Mouse (Mus musculus): Measurements from ENCODE around the gene Rpl29.

Gene Rpl29

GRCm38 (mm10) chr9:106417841-106418625 is 11.2 kb upstream of the Rpl29 start:
- DNase-seq (ENCODE audit: low spot score) = peak; percentile 64

GRCm38 (mm10) chr9:106420608-106421007 is 8.6 kb upstream of the Rpl29 start:
- DNase-seq (ENCODE audit: low spot score) = no peak

- DNase-seq (ENCODE audit: low spot score) = no peak
Measured at GRCm38 (mm10) chr9:106421033-106421864, 8.0 kb upstream of the Rpl29 start.

- DNase-seq (ENCODE audit: low spot score) = peak; percentile 92
Measured at GRCm38 (mm10) chr9:106421865-106422160, 7.4 kb upstream of the Rpl29 start.

- DNase-seq (ENCODE audit: low spot score) = peak; percentile 19
Measured at GRCm38 (mm10) chr9:106428719-106429220, 484 bp upstream of the Rpl29 start.

GRCm38 (mm10) chr9:106430015-106430264 is 686 bp downstream of the Rpl29 start:
- DNase-seq (ENCODE audit: low spot score) = no peak

- DNase-seq (ENCODE audit: low spot score) = no peak
Measured at GRCm38 (mm10) chr9:106433389-106433788, 4.1 kb downstream of the Rpl29 start.

- DNase-seq (ENCODE audit: low spot score) = no peak
Measured at GRCm38 (mm10) chr9:106436566-106436965, 7.3 kb downstream of the Rpl29 start.

- no peak for DNase-seq (ENCODE audit: low spot score)
Measured at GRCm38 (mm10) chr9:106442680-106443079, 13.4 kb downstream of the Rpl29 start.

- no peak for DNase-seq (ENCODE audit: low spot score)
Measured at GRCm38 (mm10) chr9:106444836-106445235, 15.6 kb downstream of the Rpl29 start.

GRCm38 (mm10) chr9:106447348-106447747 is 18.1 kb downstream of the Rpl29 start, which contains the start of the genes Abhd14b and Abhd14a:
Gene Abhd14b (plus strand): TSS chr9:106447459.
Gene Abhd14a (minus strand): TSS chr9:106447678.
- peak; percentile 96 for DNase-seq (ENCODE audit: low spot score)

GRCm38 (mm10) chr9:106447951-106448350 is 18.7 kb downstream of the Rpl29 start:
- DNase-seq (ENCODE audit: low spot score) = no peak

GRCm38 (mm10) chr9:106448498-106449031 is 19.3 kb downstream of the Rpl29 start:
- peak; percentile 84 for DNase-seq (ENCODE audit: low spot score)

- DNase-seq (ENCODE audit: low spot score) = no peak
Measured at GRCm38 (mm10) chr9:106449947-106450346, 20.7 kb downstream of the Rpl29 start.

GRCm38 (mm10) chr9:106450661-106451060 is 21.4 kb downstream of the Rpl29 start:
- peak; percentile 51 for DNase-seq (ENCODE audit: low spot score)

GRCm38 (mm10) chr9:106451298-106451697 is 22.0 kb downstream of the Rpl29 start:
- no peak for DNase-seq (ENCODE audit: low spot score)

- no peak for DNase-seq (ENCODE audit: low spot score)
Measured at GRCm38 (mm10) chr9:106451899-106452298, 22.6 kb downstream of the Rpl29 start.

GRCm38 (mm10) chr9:106452351-106452750 is 23.1 kb downstream of the Rpl29 start:
- no peak for DNase-seq (ENCODE audit: low spot score)

- DNase-seq (ENCODE audit: low spot score) = no peak
Measured at GRCm38 (mm10) chr9:106452821-106453220, 23.6 kb downstream of the Rpl29 start.

GRCm38 (mm10) chr9:106453271-106454070 is 24.2 kb downstream of the Rpl29 start, which contains the start of gene Pcbp4:
Gene Pcbp4 (plus strand): TSS chr9:106453291.
- DNase-seq (ENCODE audit: low spot score) = peak; percentile 57

GRCm38 (mm10) chr9:106454071-106454761 is 25.0 kb downstream of the Rpl29 start:
- no peak for DNase-seq (ENCODE audit: low spot score)
